Mouse (Mus musculus): ENCODE results near the gene Cyp2c38.
"Not testable (repeated sequence)": the region's sequence is repeated elsewhere in the genome, so short reads cannot be mapped to it uniquely, and the experiment has no call there.

Gene Cyp2c38

GRCm38 (mm10) chr19:39462941-39463340 is at the start of gene Cyp2c38:
Gene Cyp2c38, minus strand, starts transcription at chr19:39463075.
- DNase-seq (ENCODE audit: low read depth) = no peak

GRCm38 (mm10) chr19:39510534-39510933 is 47.7 kb upstream of the Cyp2c38 start, which contains the start of gene Cyp2c39:
Gene Cyp2c39, plus strand, starts transcription at chr19:39510862.
- DNase-seq (ENCODE audit: low read depth) = no peak

- no peak for DNase-seq (ENCODE audit: low read depth)
Observed at GRCm38 (mm10) chr19:39509533-39509932, 46.7 kb upstream of the Cyp2c38 start.

GRCm38 (mm10) chr19:39506341-39506740 is 43.5 kb upstream of the Cyp2c38 start:
- no peak for DNase-seq (ENCODE audit: low read depth)

- not testable (repeated sequence) for DNase-seq (ENCODE audit: low read depth)
Observed at GRCm38 (mm10) chr19:39483961-39484360, 21.1 kb upstream of the Cyp2c38 start.

GRCm38 (mm10) chr19:39463923-39464322 is 1.0 kb upstream of the Cyp2c38 start:
- DNase-seq (ENCODE audit: low read depth) = no peak
